Mouse (Mus musculus) cerebellum, adult 2 months (tissue): Measurements from ENCODE around the gene Gna13. TPM values are rescaled to one million over a fixed set of nuclear protein-coding genes. Genes with fewer than 3 reads are reported as not detected.
A peak's percentile ranks its signal among the peaks of the same experiment; 100 is the strongest.

Source experiments
- DNase-seq, 2 experiments: peaks; one replicate each; pipeline ENCODE4 v3.0.0; 2021
- H3K27ac ChIP-seq: fragments of 200-500 bp; 2 replicates; pipeline ENCODE4 v1.5.1; 2012; ENCODE audit warnings: low read length, control low read depth, inconsistent platforms; ENCODE audit not compliant: insufficient read depth
- H3K27me3 ChIP-seq: fragments of 200-500 bp; 2 replicates; pipeline ENCODE4 v1.6.1; 2012; ENCODE audit warnings: inconsistent platforms, mild to moderate bottlenecking, low read length, moderate library complexity; ENCODE audit not compliant: control insufficient read depth, insufficient read depth
- H3K4me1 ChIP-seq: fragments of 200-500 bp; 2 replicates; pipeline ENCODE4 v1.6.1; 2011; ENCODE audit warnings: low read length; ENCODE audit not compliant: control insufficient read depth, insufficient read depth
- H3K4me3 ChIP-seq: fragments of 200-500 bp; replicated peaks from 2 replicates; pipeline ENCODE3; 2011; ENCODE audit warnings: mild to moderate bottlenecking, low read depth, low read length, control low read depth; ENCODE audit not compliant: insufficient read depth
- CTCF ChIP-seq: fragments of 200-500 bp; IDR thresholded peaks from 2 replicates; pipeline ENCODE4 v1.5.1; 2011; ENCODE audit warnings: low read depth, mild to moderate bottlenecking, control low read depth, low read length, moderate library complexity, borderline replicate concordance; ENCODE audit not compliant: insufficient read depth
- POLR2A ChIP-seq: fragments of 200-500 bp; IDR thresholded peaks from 2 replicates; pipeline ENCODE4 v1.6.1; 2011; ENCODE audit warnings: low read length, control low read depth, borderline replicate concordance; ENCODE audit not compliant: insufficient read depth
- WGBS: fragments of 180-500 bp; shearing (Covaris S2); methylation state at CpG from one replicate; pipeline ENCODE4 v1.1.7; 2018; 5-methylcytosine and 5-hydroxymethylcytosine counted together
- polyA plus RNA-seq: library from polyadenylated mRNA; depleted of rRNA; stranded (reverse); fragments of >200 nt; gene quantifications from 2 replicates; pipeline ENCODE4 v1.2.3, GENCODE M21; 2012

Gene Gna13
- polyA plus RNA-seq, 1 experiment = 37.5 TPM

GRCm38 (mm10) chr11:109361241-109361630 lies 1.4 kb upstream of the Gna13 start:
- Histone ChIP-seq H3K4me3 (no peak overlapping the region), H3K27ac (no peak overlapping the region), H3K27me3 (no peaks in the 10 kb centered on the region), H3K4me1 (peaks cover 31% of the 10 kb centered on the region)
- DNase-seq = no peak
- TF ChIP-seq POLR2A (no peak), CTCF (no peak)
- 81% methylated on average over 7 of the region's 7 CpGs for WGBS

GRCm38 (mm10) chr11:109361631-109362462 lies 784 bp upstream of the Gna13 start:
- Histone ChIP-seq H3K27me3 (no peaks in the 10 kb centered on the region), H3K4me3 (peak overlapping the region; percentile 100), H3K27ac (peak overlapping the region; percentile 99), H3K4me1 (peaks cover 26% of the 10 kb centered on the region)
- DNase-seq = peak in 1 of 2 experiments; percentile 42
- WGBS = 4% methylated on average over 27 of the region's 27 CpGs
- TF ChIP-seq POLR2A (no peak), CTCF (no peak)

- Histone ChIP-seq H3K27ac (peak overlapping the region; percentile 64), H3K27me3 (no peaks in the 10 kb centered on the region), H3K4me1 (peaks cover 26% of the 10 kb centered on the region), H3K4me3 (peak overlapping the region; percentile 67)
- DNase-seq = no peak
- TF ChIP-seq POLR2A = no peak
- TF ChIP-seq CTCF = no peak
- WGBS = 1% methylated on average over 52 of the region's 53 CpGs
Measured at GRCm38 (mm10) chr11:109363191-109364133, 831 bp downstream of the Gna13 start.

DNA sequence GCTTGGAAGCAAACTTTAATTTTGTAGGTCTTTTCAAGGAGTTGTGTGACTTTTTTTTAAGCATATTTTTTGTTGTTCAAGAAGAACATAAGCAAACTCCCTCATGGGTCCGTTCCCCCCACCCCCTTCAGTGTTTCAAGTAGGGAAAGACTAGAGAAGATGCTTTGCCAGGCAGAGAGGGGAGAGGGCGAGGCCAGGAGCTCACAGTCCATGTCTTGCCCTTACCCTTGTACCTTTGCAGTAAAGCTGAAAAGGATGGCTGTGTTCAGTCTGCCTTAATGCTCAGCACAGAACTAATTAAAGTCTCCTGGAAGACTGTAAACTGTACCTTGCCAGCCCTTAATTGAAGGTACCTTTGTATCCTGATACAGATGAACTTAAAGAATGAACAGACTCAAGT lies 1.7 kb downstream of the Gna13 start:
- peak overlapping the region; percentile 46 for H3K4me3 ChIP-seq
- TF ChIP-seq POLR2A = no peak
- no peak for TF ChIP-seq CTCF
- no peak for DNase-seq
- peaks cover 25% of the 10 kb centered on the region for H3K4me1 ChIP-seq
- no peaks in the 10 kb centered on the region for H3K27me3 ChIP-seq
- H3K27ac ChIP-seq = no peak overlapping the region; the same call in 1 of the 2 replicates
- WGBS = 11% methylated on average over 2 of the region's 2 CpGs

- peak overlapping the region; percentile 45 for H3K4me3 ChIP-seq
- no peak for DNase-seq
- TF ChIP-seq POLR2A (no peak), CTCF (no peak)
- no peak overlapping the region for H3K27ac ChIP-seq
- no peaks in the 10 kb centered on the region for H3K27me3 ChIP-seq
- peaks cover 23% of the 10 kb centered on the region for H3K4me1 ChIP-seq
- WGBS = 17% methylated on average over 10 of the region's 10 CpGs
Measured at GRCm38 (mm10) chr11:109364881-109365280, 2.2 kb downstream of the Gna13 start.

GRCm38 (mm10) chr11:109365818-109366217 lies 3.2 kb downstream of the Gna13 start:
- WGBS = 72% methylated on average over 5 of the region's 5 CpGs
- no peak for TF ChIP-seq POLR2A
- no peak for TF ChIP-seq CTCF
- H3K4me1 ChIP-seq = peaks cover 30% of the 10 kb centered on the region
- no peaks in the 10 kb centered on the region for H3K27me3 ChIP-seq
- H3K4me3 ChIP-seq = peak overlapping the region; percentile 18
- H3K27ac ChIP-seq = no peak overlapping the region
- DNase-seq = no peak

DNA sequence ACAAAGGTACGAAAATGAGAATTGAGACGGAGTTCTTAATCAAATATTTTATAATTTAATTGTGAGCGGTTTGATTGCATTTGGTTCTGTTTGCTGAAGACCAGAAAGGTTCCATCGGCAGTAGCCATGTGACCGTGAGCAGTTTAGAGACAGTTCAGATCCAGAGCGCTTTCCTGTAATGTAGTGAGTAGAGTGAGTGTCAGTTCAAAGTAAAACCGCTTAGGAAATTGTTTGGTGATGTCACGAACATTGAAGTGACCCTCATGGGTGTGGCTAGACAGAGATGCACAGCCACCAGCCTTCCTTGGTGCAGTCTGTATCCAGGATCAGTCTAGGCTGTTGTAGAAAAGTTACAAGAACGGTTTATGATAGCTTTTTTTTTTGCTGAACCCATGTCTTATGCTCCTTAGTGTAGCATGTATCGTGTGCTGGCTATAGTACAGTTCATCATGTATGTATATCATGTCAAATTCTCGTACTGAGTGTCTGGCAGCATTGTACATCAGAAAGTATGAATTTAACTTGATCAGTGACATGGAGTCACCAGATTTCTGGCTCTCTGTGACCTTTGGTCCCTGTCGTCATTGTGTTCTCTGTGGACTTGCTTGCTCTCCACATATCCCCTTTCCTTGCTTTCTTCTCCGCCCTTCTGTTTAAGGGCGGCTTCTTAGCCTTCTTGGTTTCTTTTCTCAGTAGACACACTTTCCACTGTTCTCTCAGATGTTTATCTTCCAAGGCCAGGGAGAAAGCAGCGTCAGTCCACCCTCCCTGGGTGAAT lies 4.4 kb downstream of the Gna13 start:
- Histone ChIP-seq H3K27ac (no peak overlapping the region), H3K4me1 (peaks cover 25% of the 10 kb centered on the region), H3K27me3 (no peaks in the 10 kb centered on the region), H3K4me3 (no peak overlapping the region)
- TF ChIP-seq CTCF (no peak), POLR2A (no peak)
- no peak for DNase-seq
- 73% methylated on average over 15 of the region's 15 CpGs for WGBS
